Mouse (Mus musculus) erythroid progenitor cell, adult 5-6 weeks (primary cell): Measurements from ENCODE around the gene Josd1. TPM values are rescaled to one million over a fixed set of nuclear protein-coding genes. Genes with fewer than 3 reads are reported as not detected.
A peak's percentile ranks its signal among the peaks of the same experiment; 100 is the strongest.
"Not testable (repeated sequence)": the region's sequence is repeated elsewhere in the genome, so short reads cannot be mapped to it uniquely, and the experiment has no call there.

Experiments used
- ATAC-seq: replicated peaks from 2 replicates; pipeline ENCODE4 v1.8.0; 2016; ENCODE audit warnings: moderate number of reproducible peaks, mild to moderate bottlenecking, moderate TSS enrichment, inconsistent platforms; ENCODE audit not compliant: poor library complexity, low FRiP score, severe bottlenecking
- total RNA-seq, 2 experiments: library from RNA; stranded (forward) in 1 of 2; stranded (reverse) in 1 of 2; fragments of 150-400 nt in 1 of 2; fragments of 186-747, 209-891 nt in 1 of 2; gene quantifications; 2 replicates each; pipeline versions ENCODE4 v1.2.3 to v1.2.4; 2015 to 2017; ENCODE audit warnings: low replicate concordance in 2 of 2

Gene Josd1
- total RNA-seq, 2 experiments from 2014 or later = 17.3 to 18.4 TPM

- ATAC-seq = peak; percentile 41
Observed at GRCm38 (mm10) chr15:79694512-79694911, 6.8 kb upstream of the Josd1 start.

GRCm38 (mm10) chr15:79693740-79694139 is 6.0 kb upstream of the Josd1 start:
- no peak for ATAC-seq

GRCm38 (mm10) chr15:79692334-79692733 is 4.6 kb upstream of the Josd1 start:
- ATAC-seq = no peak

GRCm38 (mm10) chr15:79691023-79691508 is 3.3 kb upstream of the Josd1 start:
- no peak for ATAC-seq

GRCm38 (mm10) chr15:79690426-79691022 is 2.8 kb upstream of the Josd1 start, which contains the start of gene Gtpbp1:
Gtpbp1 (plus strand) TSS chr15:79690845.
- ATAC-seq = peak; percentile 74

- ATAC-seq = no peak; the same call in 1 of the 2 replicates
Observed at GRCm38 (mm10) chr15:79689662-79690425, 2.1 kb upstream of the Josd1 start.

GRCm38 (mm10) chr15:79688268-79688956 is 693 bp upstream of the Josd1 start:
- ATAC-seq = no peak

GRCm38 (mm10) chr15:79687175-79687574 is 544 bp downstream of the Josd1 start:
- ATAC-seq = no peak

- ATAC-seq = no peak
Observed at GRCm38 (mm10) chr15:79686046-79686869, 1.5 kb downstream of the Josd1 start.

- ATAC-seq = no peak
Observed at GRCm38 (mm10) chr15:79685141-79685641, 2.5 kb downstream of the Josd1 start.

- ATAC-seq = no peak
Observed at GRCm38 (mm10) chr15:79684616-79685015, 3.1 kb downstream of the Josd1 start.

GRCm38 (mm10) chr15:79683707-79684465 is 3.8 kb downstream of the Josd1 start:
- ATAC-seq = no peak

GRCm38 (mm10) chr15:79683146-79683545 is 4.6 kb downstream of the Josd1 start:
- no peak for ATAC-seq

- ATAC-seq = peak; percentile 59
Observed at GRCm38 (mm10) chr15:79681973-79682372, 5.7 kb downstream of the Josd1 start.

GRCm38 (mm10) chr15:79677936-79678335 is 9.8 kb downstream of the Josd1 start:
- ATAC-seq = no peak

GRCm38 (mm10) chr15:79671828-79672348 is 15.8 kb downstream of the Josd1 start:
- not testable (repeated sequence) for ATAC-seq

- ATAC-seq = peak; percentile 60
Observed at GRCm38 (mm10) chr15:79670972-79671299, 16.8 kb downstream of the Josd1 start.

GRCm38 (mm10) chr15:79670249-79670971 is 17.3 kb downstream of the Josd1 start, which contains the start of gene Tomm22:
Tomm22 (plus strand) TSS chr15:79670861.
- ATAC-seq = peak; percentile 99
